Mouse (Mus musculus) CH12.LX (cell line): ENCODE measurements around the gene Tbc1d7.

ENCODE experiments used
- BHLHE40 ChIP-seq: IDR thresholded peaks from 2 replicates; pipeline ENCODE4 v1.6.1; 2011; ENCODE audit warnings: mild to moderate bottlenecking, low read depth, low read length, improper control_type of control experiment
- CHD1 ChIP-seq: IDR thresholded peaks from 2 replicates; pipeline ENCODE4 v1.6.1; 2012; ENCODE audit warnings: low read depth, low read length, improper control_type of control experiment, inconsistent platforms
- CHD2 ChIP-seq: IDR thresholded peaks from 2 replicates; pipeline ENCODE4 v1.6.1; 2011; ENCODE audit warnings: low read length, improper control_type of control experiment
- CTCF ChIP-seq, 2 experiments: IDR thresholded peaks in 1 of 2; conservative IDR thresholded peaks in 1 of 2; 2 replicates each; pipeline ENCODE4 v1.5.1; 2011 to 2012; ENCODE audit warnings: low read depth in 2 of 2, low read length in 2 of 2, improper control_type of control experiment in 1 of 2, inconsistent platforms in 1 of 2, mild to moderate bottlenecking in 1 of 2, moderate library complexity in 1 of 2
- KAT2A ChIP-seq: IDR thresholded peaks from 2 replicates; pipeline ENCODE4 v1.6.1; 2012; ENCODE audit warnings: low read length, improper control_type of control experiment, inconsistent platforms; ENCODE audit not compliant: insufficient replicate concordance
- MAZ ChIP-seq: IDR thresholded peaks from 2 replicates; pipeline ENCODE4 v1.6.1; 2012; ENCODE audit warnings: low read depth, mild to moderate bottlenecking, inconsistent platforms, low read length, improper control_type of control experiment, moderate library complexity
- MYC ChIP-seq: IDR thresholded peaks from 2 replicates; pipeline ENCODE4 v1.6.1; 2011; ENCODE audit warnings: low read depth, mild to moderate bottlenecking, improper control_type of control experiment, low read length
- NELFE ChIP-seq: IDR thresholded peaks from 2 replicates; pipeline ENCODE4 v1.6.1; 2011; ENCODE audit warnings: low read depth, low read length, improper control_type of control experiment
- POLR2A ChIP-seq: IDR thresholded peaks from 2 replicates; pipeline ENCODE4 v1.6.1; 2011; ENCODE audit warnings: low read depth, mild to moderate bottlenecking, improper control_type of control experiment, low read length
- RAD21 ChIP-seq: IDR thresholded peaks from 2 replicates; pipeline ENCODE4 v1.6.1; 2011; ENCODE audit warnings: low read depth, mild to moderate bottlenecking, low read length, improper control_type of control experiment, moderate library complexity
- RCOR1 ChIP-seq: conservative IDR thresholded peaks from 2 replicates; pipeline ENCODE4 v1.6.1; 2012; ENCODE audit warnings: low read depth, mild to moderate bottlenecking, inconsistent platforms, low read length, improper control_type of control experiment
- TBP ChIP-seq: conservative IDR thresholded peaks from 2 replicates; pipeline ENCODE4 v1.6.1; 2011; ENCODE audit warnings: low read depth, low read length, improper control_type of control experiment
- TCF12 ChIP-seq: IDR thresholded peaks from 2 replicates; pipeline ENCODE4 v1.6.1; 2014; ENCODE audit warnings: low read depth, mild to moderate bottlenecking, inconsistent platforms, low read length, improper control_type of control experiment

- TF ChIP-seq CTCF (conservative IDR thresholded peaks at IDR 0.05 in 1 of 2, IDR thresholded peaks at IDR 0.05 in 1 of 2; ENCODE audit: low read depth in 2 of 2, low read length in 2 of 2) (no peak), MYC (no peak), MAZ (no peak), KAT2A (no peak), CHD2 (no peak), NELFE (no peak), TBP (no peak), POLR2A (no peak), TCF12 (no peak), RAD21 (no peak), RCOR1 (no peak), BHLHE40 (no peak), CHD1 (no peak)
Measured at GRCm38 (mm10) chr13:43149661-43150060, 21.6 kb downstream of the Tbc1d7 start.
